Mouse (Mus musculus) cerebellum, adult 2 months (tissue): ENCODE data around the gene 1500009L16Rik.

Experiments
- CTCF ChIP-seq: fragments of 200-500 bp; IDR thresholded peaks from 2 replicates; pipeline ENCODE4 v1.5.1; 2011; ENCODE audit warnings: low read depth, mild to moderate bottlenecking, control low read depth, low read length, moderate library complexity, borderline replicate concordance; ENCODE audit not compliant: insufficient read depth
- POLR2A ChIP-seq: fragments of 200-500 bp; IDR thresholded peaks from 2 replicates; pipeline ENCODE4 v1.6.1; 2011; ENCODE audit warnings: low read length, control low read depth, borderline replicate concordance; ENCODE audit not compliant: insufficient read depth

GRCm38 (mm10) chr10:83727846-83728245 is 5.2 kb downstream of the 1500009L16Rik start:
- TF ChIP-seq POLR2A (no peak), CTCF (no peak)
